Mouse (Mus musculus) lung, postnatal 25 days (tissue): ENCODE results near the gene Rac2.

Experiments
- DNase-seq: peaks from one replicate; pipeline ENCODE4 v3.0.0; 2022; ENCODE audit warnings: low spot score

Rac2 gene

GRCm38 (mm10) chr15:78572658-78573397 lies at the start of gene Rac2:
Gene Rac2, minus strand, starts transcription at chr15:78572783.
- peak; percentile 71 for DNase-seq

DNA sequence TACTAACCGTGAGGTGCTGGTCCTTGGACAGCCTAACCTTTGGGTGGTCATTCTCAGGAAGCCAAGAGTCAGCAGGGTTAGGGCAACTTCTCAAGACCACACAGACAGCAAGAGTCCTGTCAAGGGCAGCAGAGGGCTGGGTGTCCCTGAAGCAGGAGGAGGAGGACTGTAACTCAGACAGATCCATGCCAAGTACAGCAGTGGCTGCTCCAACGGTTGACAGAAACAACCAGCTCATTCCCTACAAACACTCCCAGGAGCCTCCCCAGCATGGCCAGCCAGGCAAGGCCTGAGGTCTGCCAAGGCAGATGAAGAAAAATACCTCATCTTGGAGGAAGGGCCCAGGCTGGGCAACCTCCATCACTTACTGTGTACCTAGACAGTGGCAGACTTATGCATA lies 44.4 kb upstream of the Rac2 start:
- DNase-seq = no peak

DNA sequence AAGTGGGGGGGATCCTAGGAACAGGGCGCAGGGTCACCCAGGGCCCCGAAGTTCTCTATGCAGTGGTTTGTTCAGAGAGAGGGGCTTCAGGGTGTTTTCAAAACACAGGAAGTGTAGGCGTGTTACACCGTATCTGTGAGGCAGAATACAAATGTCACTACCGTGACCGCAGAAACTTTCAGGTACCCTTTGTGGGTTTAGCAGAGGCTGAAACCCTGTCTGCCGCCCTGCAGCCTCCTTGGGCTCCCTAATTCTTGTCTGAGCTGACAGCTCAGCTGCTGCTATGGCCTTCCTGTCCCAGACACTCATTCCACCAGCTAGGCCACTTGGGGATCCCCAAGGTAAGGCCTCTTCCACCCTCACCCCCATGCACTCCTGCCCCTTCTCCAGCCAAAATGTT lies 42.0 kb upstream of the Rac2 start:
- no peak for DNase-seq

DNA sequence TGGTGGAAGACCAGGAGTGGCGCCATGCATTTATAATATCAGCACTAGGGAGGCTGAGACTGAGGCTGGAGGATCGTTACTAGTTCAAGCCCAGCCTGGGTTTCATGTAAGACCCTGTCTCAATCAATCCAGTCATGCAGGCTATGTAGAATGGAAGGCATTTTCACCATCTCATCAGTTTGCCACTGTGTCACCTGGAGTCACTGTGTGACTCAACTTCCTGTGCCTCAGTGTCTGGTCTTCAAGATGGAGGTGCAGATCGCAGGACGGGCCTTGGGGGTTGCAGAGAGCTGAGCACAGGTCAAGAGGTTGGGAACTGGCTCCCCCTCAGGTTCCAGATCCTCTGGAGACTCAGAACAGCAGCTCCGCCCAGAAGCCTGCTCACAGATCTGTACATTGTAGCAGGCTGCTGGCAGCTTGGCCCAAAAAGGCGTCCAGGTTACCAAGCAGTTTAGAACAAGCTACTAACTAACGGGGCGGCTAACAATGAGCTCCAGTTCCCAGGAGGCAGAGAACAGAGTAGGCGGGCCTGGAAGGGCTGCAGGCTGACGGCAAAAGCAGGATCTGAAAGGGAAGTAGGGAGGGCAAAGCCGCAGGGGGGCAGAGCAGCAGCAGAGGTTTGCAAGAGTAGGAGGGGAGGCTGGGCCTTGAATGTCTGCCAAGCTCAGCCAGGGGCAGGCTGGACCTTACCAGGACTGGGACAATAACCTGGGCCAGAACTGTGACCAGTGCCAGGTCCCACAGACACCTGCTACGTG lies 38.3 kb upstream of the Rac2 start:
- DNase-seq = no peak

DNA sequence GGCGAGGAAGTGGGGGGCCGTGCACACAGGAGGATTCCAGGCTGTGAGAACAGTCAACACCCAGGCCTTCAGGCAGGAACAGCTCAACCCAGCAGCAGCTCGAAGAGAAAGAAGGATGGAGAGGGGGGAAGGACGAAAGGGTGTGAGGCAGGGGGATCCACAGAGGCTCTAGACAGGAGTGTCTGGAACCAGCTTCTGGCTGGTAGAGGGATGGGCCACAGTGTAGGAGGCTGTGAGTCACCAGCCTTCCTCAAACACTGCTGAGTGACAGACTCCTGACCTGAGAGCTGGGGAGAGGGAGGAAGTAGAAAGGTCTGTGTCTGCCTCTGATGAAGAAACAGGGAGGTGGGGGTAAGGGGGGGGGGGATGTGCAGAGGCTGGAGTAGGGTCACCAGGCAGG lies 34.9 kb upstream of the Rac2 start:
- DNase-seq = no peak

GRCm38 (mm10) chr15:78606059-78606458 lies 33.5 kb upstream of the Rac2 start:
- DNase-seq = no peak

DNA sequence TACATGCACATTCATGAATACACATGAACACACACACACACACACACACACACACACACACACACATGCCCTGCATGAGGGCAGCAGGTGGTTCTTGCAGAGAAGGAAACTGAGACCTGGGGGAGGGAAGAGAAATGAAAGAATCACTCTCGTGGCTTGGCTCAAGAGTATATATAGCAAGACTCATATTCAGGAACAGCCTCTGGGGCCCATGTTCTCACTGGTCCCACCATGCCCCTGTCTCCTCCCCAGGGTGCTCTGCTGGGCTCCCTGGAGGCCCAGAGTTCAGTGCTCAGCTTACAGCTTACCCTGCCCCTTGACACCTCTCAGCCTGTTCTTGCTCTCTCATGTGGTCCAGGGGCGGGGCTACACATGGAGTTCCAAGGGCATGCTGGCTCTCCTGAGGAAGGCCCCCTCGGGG lies 32.8 kb upstream of the Rac2 start:
- no peak for DNase-seq

DNA sequence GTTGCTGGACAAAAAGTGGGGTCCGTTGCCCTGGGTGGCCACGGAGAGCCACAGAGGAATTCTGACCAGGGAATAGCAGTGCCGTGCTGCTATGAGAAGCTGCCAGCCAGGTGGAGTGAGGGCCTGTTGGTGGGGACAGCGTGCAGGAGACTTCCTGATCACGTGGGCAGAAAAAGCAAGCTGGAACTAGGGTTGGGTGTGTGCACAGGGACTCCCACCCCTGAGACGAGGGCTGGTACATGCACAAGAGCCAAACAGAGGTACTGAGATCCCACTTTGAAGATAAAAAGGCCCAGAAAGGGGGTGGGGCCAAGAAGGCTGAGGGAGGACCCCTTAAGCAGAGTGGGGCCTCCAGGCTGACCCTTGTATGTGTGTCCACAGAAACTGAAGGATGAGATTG lies 31.7 kb upstream of the Rac2 start:
- DNase-seq = no peak

DNA sequence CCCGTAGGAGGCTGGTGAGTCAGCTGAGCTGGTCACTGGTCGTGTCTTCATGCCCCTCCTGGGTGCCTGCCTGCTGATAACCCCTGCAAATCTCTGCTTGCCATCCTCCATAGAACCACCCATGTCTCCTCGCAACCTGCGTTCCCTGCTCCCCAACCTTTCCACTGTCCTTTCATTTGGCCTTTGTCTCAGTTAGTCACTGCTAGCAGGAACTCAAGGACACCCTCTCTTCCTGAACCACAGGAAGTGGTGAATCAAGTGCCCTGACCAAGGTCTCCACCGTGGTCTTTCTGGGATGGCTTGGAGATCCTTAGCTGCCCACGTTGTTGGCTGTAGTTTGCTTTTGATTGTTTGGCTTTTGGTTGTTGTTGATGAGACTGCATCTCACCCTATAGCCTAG lies 28.6 kb upstream of the Rac2 start:
- no peak for DNase-seq

DNA sequence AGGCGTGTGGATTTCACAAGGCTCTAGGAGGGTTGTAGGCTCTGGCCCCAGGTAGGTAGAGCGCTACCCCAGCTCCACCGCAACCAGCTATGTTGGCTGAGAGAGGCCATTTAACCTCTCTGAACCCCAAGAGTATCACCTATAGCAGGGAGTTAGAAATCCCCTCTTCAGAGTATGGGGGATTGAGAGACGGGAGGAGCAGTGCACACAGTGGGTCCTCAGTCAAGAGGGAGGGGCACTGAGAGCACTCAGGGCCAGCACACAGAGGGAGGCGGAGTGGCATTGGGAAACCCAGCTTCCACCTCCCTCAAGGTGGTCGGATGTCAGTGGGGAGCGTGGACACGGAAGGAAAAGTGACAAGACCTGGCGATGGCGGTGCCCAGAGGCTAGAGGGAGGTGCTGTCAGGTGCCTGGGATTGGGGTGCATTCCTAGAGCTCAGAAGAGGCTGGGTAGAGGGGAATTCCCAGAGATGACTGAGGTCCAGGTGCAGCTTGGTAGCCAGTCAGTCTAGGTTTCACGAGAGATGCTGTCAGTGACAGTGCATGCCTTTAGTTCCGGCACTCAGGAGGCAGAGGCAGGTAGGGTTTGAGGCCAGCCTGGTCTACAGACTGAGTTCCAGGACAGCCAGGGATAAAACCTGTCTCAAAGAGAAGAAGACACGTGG lies 27.1 kb upstream of the Rac2 start:
- DNase-seq = no peak

DNA sequence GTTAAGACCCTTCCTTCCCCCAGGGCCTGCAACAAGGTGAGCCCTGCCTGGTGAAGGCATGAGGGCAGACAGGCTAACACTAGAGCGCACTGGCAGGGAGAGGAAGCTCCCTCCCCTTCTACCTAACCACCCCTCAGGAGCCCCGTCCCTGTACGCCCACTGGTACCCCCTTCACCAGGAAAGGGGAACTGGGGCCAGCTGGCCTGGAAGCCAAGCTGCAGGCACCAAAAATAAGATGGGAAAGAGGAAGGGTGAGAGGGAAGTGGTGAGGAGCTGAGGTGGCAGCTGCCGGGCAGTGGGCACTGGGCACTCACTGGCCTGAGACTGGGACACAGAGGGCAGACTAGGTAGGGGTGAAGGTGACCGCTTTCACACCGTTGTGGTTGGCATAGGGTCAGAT lies 26.5 kb upstream of the Rac2 start:
- DNase-seq = peak; percentile 54

DNA sequence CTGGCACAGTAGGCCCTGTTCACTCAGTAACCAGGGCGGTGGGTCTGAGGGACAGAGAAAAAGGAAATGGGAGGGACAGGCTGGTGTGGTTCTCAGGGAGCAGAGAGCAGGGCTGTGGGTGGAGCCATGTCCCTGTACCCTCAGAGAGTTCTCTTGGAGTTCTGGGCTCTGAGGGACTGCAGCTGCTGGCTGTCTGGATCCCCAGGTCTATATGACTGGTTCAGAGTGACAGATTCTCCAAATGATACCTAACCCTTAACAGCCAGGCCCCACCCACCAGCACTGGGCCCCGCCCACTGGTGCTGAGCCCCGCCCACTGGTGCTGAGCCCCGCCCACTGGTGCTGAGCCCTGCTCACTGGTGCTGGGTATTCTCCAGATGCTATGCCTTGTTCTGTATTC lies 25.1 kb upstream of the Rac2 start:
- peak; percentile 39 for DNase-seq

GRCm38 (mm10) chr15:78596914-78597313 lies 24.3 kb upstream of the Rac2 start, which contains the start of gene Cyth4:
Gene Cyth4, plus strand, starts transcription at chr15:78597047.
- DNase-seq = peak; percentile 75

- no peak for DNase-seq
These were observed 23.9 kb upstream of the Rac2 start for GRCm38 (mm10) chr15:78596504-78596903.

DNA sequence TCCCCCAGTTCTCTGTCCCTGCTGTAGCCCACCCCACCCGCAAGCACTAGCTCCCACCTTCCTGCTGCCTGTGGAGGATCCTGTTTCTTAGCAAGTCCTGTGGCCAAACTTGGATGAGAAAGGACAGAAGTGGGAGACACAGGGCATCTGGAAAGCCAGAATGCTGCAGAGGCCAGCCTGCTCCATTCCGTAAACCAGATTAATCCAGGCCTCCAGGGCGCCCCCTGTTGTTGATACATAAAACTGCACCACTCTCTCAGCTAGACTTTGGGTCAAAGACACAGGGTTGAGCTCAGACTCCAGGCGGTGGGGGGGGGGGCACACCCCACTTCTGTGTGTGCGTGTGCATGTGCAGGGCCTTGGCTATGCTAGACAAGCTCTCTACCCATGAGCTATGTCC lies 22.9 kb upstream of the Rac2 start:
- no peak for DNase-seq

DNA sequence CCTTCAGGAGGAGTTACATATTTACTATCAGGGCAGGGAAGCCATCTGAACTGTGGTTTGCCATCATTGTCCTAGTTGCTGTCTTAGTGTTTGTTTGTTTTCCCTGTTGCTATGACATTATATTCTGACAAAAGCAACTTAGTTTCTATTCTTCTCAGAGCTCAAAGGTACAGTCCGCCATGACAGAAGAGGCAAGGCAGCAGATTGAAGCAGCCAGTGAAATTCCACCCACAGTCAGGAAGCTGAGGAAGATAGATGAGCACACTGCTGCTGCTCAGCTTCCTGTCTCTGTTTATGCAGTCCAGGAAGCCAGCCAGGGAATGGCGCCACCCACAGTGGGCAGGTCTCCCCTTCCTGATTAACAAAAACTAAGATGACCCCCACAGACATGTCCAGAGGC lies 22.2 kb upstream of the Rac2 start:
- no peak for DNase-seq

DNA sequence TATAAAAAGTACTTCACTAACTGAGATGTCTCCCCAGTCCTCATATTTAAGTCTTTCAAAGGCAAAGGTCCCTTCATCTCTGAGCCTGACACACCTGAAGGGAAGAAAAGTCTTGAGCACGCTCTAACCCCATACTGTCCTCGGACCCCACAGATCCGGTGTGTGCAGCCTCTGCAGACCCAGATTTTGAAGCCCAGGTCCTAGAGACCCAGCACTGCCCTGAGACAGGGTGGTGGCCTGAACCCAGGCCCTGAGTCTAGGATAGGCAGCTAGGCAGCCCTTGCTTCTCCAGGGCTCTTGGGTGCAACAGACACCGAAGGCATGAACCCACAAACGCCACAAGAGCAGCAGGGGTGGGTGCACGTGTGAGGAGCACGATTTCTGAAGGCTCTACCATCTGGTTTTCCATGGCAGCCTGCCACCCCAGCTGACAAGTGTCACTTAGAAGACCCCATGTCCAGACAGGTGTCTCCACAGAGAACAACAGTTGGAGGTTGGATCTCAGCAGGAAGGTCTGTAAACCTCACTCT lies 21.4 kb upstream of the Rac2 start:
- no peak for DNase-seq

GRCm38 (mm10) chr15:78592452-78592968 lies 19.9 kb upstream of the Rac2 start:
- no peak for DNase-seq

- peak; percentile 49 for DNase-seq
These were observed 19.3 kb upstream of the Rac2 start for GRCm38 (mm10) chr15:78591680-78592451.

DNA sequence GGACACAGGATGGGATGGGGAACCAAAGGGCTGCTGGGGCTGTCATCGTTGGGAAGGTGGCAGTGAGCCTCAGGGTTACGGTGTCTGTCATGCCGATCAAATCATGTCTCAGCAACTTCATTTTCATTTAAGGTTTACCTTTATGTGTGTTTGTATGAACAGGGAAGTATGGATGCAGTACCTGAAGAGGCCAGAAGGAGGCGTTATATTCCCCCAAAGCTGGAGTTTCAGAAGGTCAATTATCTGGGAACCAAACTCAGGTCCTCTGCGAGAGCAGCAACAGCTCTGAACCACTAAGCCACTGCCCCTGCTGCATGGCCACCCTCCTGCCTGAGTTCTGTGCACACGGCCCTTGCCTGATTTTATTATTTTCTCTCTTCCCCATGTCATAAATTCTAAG lies 18.2 kb upstream of the Rac2 start:
- DNase-seq = no peak

- no peak for DNase-seq
These were observed 17.4 kb upstream of the Rac2 start for GRCm38 (mm10) chr15:78589936-78590335.

- DNase-seq = peak; percentile 69
These were observed 16.3 kb upstream of the Rac2 start for GRCm38 (mm10) chr15:78588900-78589299.
